Mouse (Mus musculus): ENCODE data around the gene Rasa3.

- TF ChIP-seq MYOD1 (IDR thresholded peaks at IDR 0.05; ENCODE audit: control insufficient read depth, insufficient read length, low read depth) (no peak), CTCF (IDR thresholded peaks at IDR 0.05; ENCODE audit: control insufficient read depth, insufficient read depth, insufficient read length) (no peak), CEBPB (IDR thresholded peaks at IDR 0.05; ENCODE audit: low read depth) (no peak)
These were observed 46.6 kb downstream of the Rasa3 start for GRCm38 (mm10) chr8:13630754-13631153.
